Mouse (Mus musculus): Measurements from ENCODE around the gene Dppa5a. TPM values are rescaled to one million over a fixed set of nuclear protein-coding genes. Genes with fewer than 3 reads are reported as not detected.
"Not testable (repeated sequence)": the region's sequence is repeated elsewhere in the genome, so short reads cannot be mapped to it uniquely, and the experiment has no call there.

Dppa5a gene
- not detected in 2 replicates for polyA plus RNA-seq (2015; fragmentation: Nextera tagmentation; extraction: Ambion mirVana)

GRCm38 (mm10) chr9:78367959-78368358 is at the start of gene Dppa5a:
TSS of gene Dppa5a (minus strand) at chr9:78368177.
- not testable (repeated sequence) for H3K27me3 ChIP-seq; H3K4me1 ChIP-seq; H3K36me3 ChIP-seq; H3K9me3 ChIP-seq (replicated peaks); H3K4me3 ChIP-seq (replicated peaks); H3K9ac ChIP-seq; H3K27ac ChIP-seq; ATAC-seq (replicated peaks; ENCODE audit: low FRiP score); H3K4me2 ChIP-seq
- WGBS: 93% methylated on average over 16 of the region's 16 CpGs

DNA sequence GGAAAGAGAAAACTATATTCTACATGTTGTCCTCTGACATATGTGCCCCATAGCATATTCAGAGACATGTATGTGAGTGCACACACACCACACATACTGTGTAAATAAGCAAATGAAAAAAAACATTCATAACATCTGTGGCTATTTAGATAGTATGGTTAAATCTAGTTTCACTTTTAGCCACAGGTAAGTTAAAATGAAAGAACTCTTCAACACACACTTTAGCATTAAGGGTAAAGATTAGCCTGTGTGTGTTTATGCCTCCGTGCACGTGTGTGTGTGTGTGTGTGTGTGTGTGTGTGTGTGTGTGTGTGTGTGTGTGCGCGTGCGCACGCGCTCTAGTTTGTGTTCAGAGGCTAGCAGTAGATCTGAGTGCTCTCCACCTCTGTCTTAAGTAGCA is 33.6 kb upstream of the Dppa5a start:
- Histone ChIP-seq H3K4me1 (no peaks in the 10 kb centered on the region), H3K9ac (no peak overlapping the region), H3K27me3 (peaks cover 19% of the 10 kb centered on the region), H3K9me3 (replicated peaks) (no peaks in the 10 kb centered on the region), H3K36me3 (no peaks in the 10 kb centered on the region), H3K4me2 (no peak overlapping the region), H3K4me3 (replicated peaks) (no peak overlapping the region), H3K27ac (no peak overlapping the region)
- no peak for ATAC-seq (replicated peaks; ENCODE audit: low FRiP score)
- 90% methylated on average over 7 of the region's 7 CpGs for WGBS

- H3K4me2 ChIP-seq: no peak overlapping the region
- peaks cover 30% of the 10 kb centered on the region for H3K27me3 ChIP-seq
- 73% methylated on average over 5 of the region's 5 CpGs for WGBS
- no peaks in the 10 kb centered on the region for H3K36me3 ChIP-seq
- no peaks in the 10 kb centered on the region for H3K9me3 ChIP-seq (replicated peaks)
- ATAC-seq (replicated peaks; ENCODE audit: low FRiP score): no peak
- H3K4me1 ChIP-seq: peaks cover 7% of the 10 kb centered on the region
- H3K4me3 ChIP-seq (replicated peaks): no peak overlapping the region
- H3K9ac ChIP-seq: no peak overlapping the region
- no peak overlapping the region for H3K27ac ChIP-seq
These were observed 32.6 kb upstream of the Dppa5a start for GRCm38 (mm10) chr9:78400570-78400969.

- ATAC-seq (replicated peaks; ENCODE audit: low FRiP score): no peak
- no peak overlapping the region for H3K9ac ChIP-seq
- H3K27me3 ChIP-seq: peaks cover 66% of the 10 kb centered on the region
- H3K4me1 ChIP-seq: peaks cover 12% of the 10 kb centered on the region
- WGBS: 64% methylated on average over 9 of the region's 9 CpGs
- no peaks in the 10 kb centered on the region for H3K36me3 ChIP-seq
- no peak overlapping the region for H3K4me3 ChIP-seq (replicated peaks)
- H3K9me3 ChIP-seq (replicated peaks): no peaks in the 10 kb centered on the region
- no peak overlapping the region for H3K27ac ChIP-seq
- peak overlapping the region; percentile 82; the same call in 1 of the 2 replicates for H3K4me2 ChIP-seq
These were observed 28.5 kb upstream of the Dppa5a start for GRCm38 (mm10) chr9:78396517-78396916.

DNA sequence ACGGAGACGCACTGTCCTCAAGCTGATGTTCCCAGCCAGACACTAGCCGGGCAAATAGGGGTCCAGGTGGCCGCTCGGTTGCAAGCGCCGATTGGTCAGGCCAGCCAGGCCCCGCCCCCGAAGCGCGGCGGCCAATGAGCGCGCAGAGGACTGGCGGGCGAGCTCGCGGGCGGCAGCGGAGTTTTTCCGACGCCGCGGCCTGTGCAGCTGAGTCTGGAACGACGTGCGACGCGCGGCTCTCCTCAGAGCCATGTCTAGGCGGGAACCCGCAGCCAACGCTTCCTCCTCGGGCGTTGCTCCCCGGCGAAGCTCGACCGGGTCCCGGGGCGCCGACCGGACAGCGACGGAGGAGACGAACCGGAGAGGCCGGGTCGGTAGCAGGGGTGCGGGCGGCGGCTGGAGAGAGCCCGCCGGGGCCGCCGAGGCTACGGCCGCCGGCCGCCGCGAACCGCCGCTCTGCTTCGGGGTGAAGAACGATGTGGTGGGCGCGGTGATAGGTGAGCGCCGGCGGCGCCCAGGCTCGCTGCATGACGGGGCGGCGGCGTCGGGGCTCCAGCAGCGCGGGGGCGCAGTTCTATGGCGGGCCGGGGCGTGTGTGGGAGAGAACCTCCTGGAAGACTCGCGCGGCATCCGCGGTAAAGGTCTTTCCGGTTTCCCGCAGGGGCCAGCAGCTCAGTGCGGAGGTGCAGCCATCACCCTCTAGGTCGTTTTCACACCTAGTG is 27.8 kb upstream of the Dppa5a start, which contains the start of gene Ddx43:
TSS of gene Ddx43 (plus strand) at position 148 of the 722 bp plus-strand sequence.
- H3K4me3 ChIP-seq (replicated peaks): peak within 1 kb of the TSS; percentile 47
- H3K9me3 ChIP-seq (replicated peaks): no peaks in the 10 kb centered on the region
- H3K4me2 ChIP-seq: peak within 1 kb of the TSS; percentile 82
- peak within 1 kb of the TSS; percentile 36; the same call in 1 of the 2 replicates for H3K9ac ChIP-seq
- no peaks in the 10 kb centered on the region for H3K36me3 ChIP-seq
- WGBS: 1% methylated on average over 77 of the region's 93 CpGs
- H3K27ac ChIP-seq: no peak within 1 kb of the TSS
- ATAC-seq (replicated peaks; ENCODE audit: low FRiP score): peak; percentile 94
- peaks cover 69% of the 10 kb centered on the region for H3K27me3 ChIP-seq
- H3K4me1 ChIP-seq: peaks cover 12% of the 10 kb centered on the region

GRCm38 (mm10) chr9:78395244-78395629 is 27.3 kb upstream of the Dppa5a start:
- no peaks in the 10 kb centered on the region for H3K9me3 ChIP-seq (replicated peaks)
- ATAC-seq (replicated peaks; ENCODE audit: low FRiP score): peak; percentile 6; the same call in 1 of the 2 replicates
- WGBS: 35% methylated on average over 11 of the region's 11 CpGs
- H3K4me2 ChIP-seq: peak overlapping the region; percentile 82
- H3K9ac ChIP-seq: no peak overlapping the region
- H3K4me3 ChIP-seq (replicated peaks): peak overlapping the region; percentile 47
- H3K27me3 ChIP-seq: peaks cover 69% of the 10 kb centered on the region
- peaks cover 12% of the 10 kb centered on the region for H3K4me1 ChIP-seq
- no peaks in the 10 kb centered on the region for H3K36me3 ChIP-seq
- no peak overlapping the region for H3K27ac ChIP-seq

DNA sequence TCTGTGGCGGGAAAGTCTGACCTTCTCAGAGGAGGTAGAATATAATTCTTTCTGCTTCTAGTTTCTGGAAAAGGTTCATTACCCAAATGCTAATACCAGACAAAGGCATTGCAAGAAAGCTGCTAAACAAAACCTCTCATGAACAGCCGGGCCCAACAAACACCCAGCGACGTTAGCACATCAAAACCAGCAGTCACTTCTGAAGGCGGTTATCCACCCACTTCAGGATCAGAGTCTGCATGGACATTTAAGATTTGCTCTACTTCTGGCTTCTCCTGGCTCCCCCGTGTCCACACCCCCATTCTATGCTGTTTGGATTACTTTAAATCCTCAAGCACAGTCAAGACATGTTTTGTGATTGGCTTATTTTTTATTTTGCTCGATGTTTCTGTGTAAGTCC is 26.6 kb upstream of the Dppa5a start:
- H3K9ac ChIP-seq: no peak overlapping the region
- no peak overlapping the region for H3K27ac ChIP-seq
- 62% methylated on average over 7 of the region's 7 CpGs for WGBS
- no peak overlapping the region for H3K4me2 ChIP-seq
- H3K4me3 ChIP-seq (replicated peaks): no peak overlapping the region
- ATAC-seq (replicated peaks; ENCODE audit: low FRiP score): no peak
- no peaks in the 10 kb centered on the region for H3K9me3 ChIP-seq (replicated peaks)
- no peaks in the 10 kb centered on the region for H3K36me3 ChIP-seq
- H3K27me3 ChIP-seq: peaks cover 68% of the 10 kb centered on the region
- H3K4me1 ChIP-seq: peaks cover 12% of the 10 kb centered on the region

DNA sequence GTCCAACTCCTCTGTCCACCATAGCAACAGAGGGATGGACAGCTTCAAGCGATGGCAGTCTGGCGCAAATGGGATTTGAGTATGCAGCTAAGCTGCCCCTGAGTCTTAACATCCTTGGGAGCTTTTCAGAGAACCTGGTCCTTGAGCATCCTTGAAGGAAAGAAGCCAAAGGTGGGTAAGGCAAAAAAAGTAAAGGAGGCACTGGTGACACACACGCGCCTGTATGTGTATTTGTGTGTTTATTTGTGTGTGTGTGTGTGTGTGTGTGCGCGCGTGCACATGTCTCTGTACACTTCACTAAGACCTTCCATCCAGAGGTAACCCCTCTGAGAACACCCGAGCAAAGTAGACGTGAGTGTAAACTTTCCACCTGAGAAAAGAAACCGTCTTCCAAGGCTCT is 25.8 kb upstream of the Dppa5a start:
- peaks cover 66% of the 10 kb centered on the region for H3K27me3 ChIP-seq
- 83% methylated on average over 10 of the region's 10 CpGs for WGBS
- ATAC-seq (replicated peaks; ENCODE audit: low FRiP score): no peak

GRCm38 (mm10) chr9:78389981-78390380 is 22.0 kb upstream of the Dppa5a start:
- no peaks in the 10 kb centered on the region for H3K36me3 ChIP-seq
- 49% methylated on average over 5 of the region's 5 CpGs for WGBS
- no peak overlapping the region for H3K4me3 ChIP-seq (replicated peaks)
- no peak overlapping the region for H3K9ac ChIP-seq
- no peak overlapping the region for H3K27ac ChIP-seq
- H3K27me3 ChIP-seq: peaks cover 33% of the 10 kb centered on the region
- no peak overlapping the region for H3K4me2 ChIP-seq
- no peak for ATAC-seq (replicated peaks; ENCODE audit: low FRiP score)
- H3K9me3 ChIP-seq (replicated peaks): no peaks in the 10 kb centered on the region
- no peaks in the 10 kb centered on the region for H3K4me1 ChIP-seq

More for the DNA sequence above, 25.8 kb upstream of the Dppa5a start:
- Histone ChIP-seq H3K4me3 (replicated peaks) (no peak overlapping the region), H3K9me3 (replicated peaks) (no peaks in the 10 kb centered on the region), H3K4me2 (no peak overlapping the region), H3K4me1 (peaks cover 12% of the 10 kb centered on the region), H3K27ac (no peak overlapping the region), H3K36me3 (no peaks in the 10 kb centered on the region), H3K9ac (no peak overlapping the region)

DNA sequence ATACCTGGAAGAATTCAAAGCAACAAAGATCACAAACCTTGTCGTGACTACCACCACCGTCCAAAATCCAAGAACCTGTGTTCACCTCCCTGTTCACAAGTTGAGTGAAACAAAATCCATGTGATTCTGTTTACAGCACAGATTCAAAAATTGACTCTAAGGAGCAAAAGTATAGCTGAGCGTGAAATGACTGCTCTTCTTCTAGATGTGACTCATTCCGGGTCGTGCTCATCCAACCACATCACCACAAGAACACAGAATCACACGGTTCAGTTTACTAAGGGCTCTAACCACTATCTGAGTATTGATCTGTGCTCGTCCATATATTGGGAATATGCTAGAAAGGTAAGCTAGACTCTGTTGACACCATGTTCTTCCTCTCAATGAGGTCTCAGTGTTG is 19.0 kb upstream of the Dppa5a start:
- Histone ChIP-seq H3K27me3 (0 out of 2 replicates have a peak, but pooled peaks cover 5% of the 10 kb centered on the region), H3K9me3 (replicated peaks) (no peaks in the 10 kb centered on the region), H3K9ac (no peak overlapping the region), H3K36me3 (no peaks in the 10 kb centered on the region), H3K27ac (no peak overlapping the region), H3K4me2 (no peak overlapping the region), H3K4me1 (no peaks in the 10 kb centered on the region), H3K4me3 (replicated peaks) (no peak overlapping the region)
- 85% methylated on average over 7 of the region's 7 CpGs for WGBS
- ATAC-seq (replicated peaks; ENCODE audit: low FRiP score): no peak

DNA sequence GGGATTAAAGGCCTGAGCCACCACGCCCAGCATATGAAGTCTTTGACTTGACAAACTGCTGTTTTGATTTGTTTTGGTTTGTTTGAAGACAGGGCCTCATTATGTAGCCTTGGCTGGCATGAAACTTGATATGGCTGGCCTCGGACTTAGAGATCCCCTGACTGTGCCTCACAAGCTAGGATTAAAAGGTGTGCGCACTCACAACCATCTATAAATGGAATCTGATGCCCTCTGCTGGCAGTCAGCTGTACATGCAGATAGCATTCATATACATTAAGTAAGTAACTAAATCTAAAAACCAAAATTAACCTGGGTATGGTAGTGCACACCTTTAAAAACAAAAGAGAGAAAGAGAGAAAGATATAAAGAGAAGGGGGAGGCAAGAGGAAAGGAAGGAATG is 17.9 kb upstream of the Dppa5a start:
- Histone ChIP-seq H3K9ac (no peak overlapping the region), H3K36me3 (no peaks in the 10 kb centered on the region), H3K27ac (no peak overlapping the region), H3K4me2 (no peak overlapping the region), H3K27me3 (no peaks in the 10 kb centered on the region), H3K4me1 (no peaks in the 10 kb centered on the region), H3K4me3 (replicated peaks) (no peak overlapping the region), H3K9me3 (replicated peaks) (no peaks in the 10 kb centered on the region)
- whole genome bisulfite sequencing: 48% methylated on average over 3 of the region's 3 CpGs
- ATAC-seq (replicated peaks; ENCODE audit: low FRiP score): no peak

GRCm38 (mm10) chr9:78378113-78378785 is 10.3 kb upstream of the Dppa5a start, which contains the start of gene Ooep:
TSS of gene Ooep (minus strand) at chr9:78378725.
- no peaks in the 10 kb centered on the region for H3K36me3 ChIP-seq
- H3K4me2 ChIP-seq: peak within 1 kb of the TSS; percentile 65
- H3K9ac ChIP-seq: 0 out of 2 replicates have a peak within 1 kb of the TSS, but pooled peaks have one; percentile 26
- no peak within 1 kb of the TSS for H3K27ac ChIP-seq
- peaks cover 11% of the 10 kb centered on the region for H3K4me1 ChIP-seq
- H3K9me3 ChIP-seq (replicated peaks): no peaks in the 10 kb centered on the region
- H3K27me3 ChIP-seq: peaks cover 10% of the 10 kb centered on the region; the same call in 1 of the 2 replicates
- 6% methylated on average over 17 of the region's 23 CpGs for WGBS
- ATAC-seq (replicated peaks; ENCODE audit: low FRiP score): peak; percentile 75
- peak within 1 kb of the TSS; percentile 34 for H3K4me3 ChIP-seq (replicated peaks)
